Mouse (Mus musculus) retina, adult 2 months (tissue): ENCODE data around the gene Trim60.
A peak's percentile ranks its signal among the peaks of the same experiment; 100 is the strongest.
"Not testable (repeated sequence)": the region's sequence is repeated elsewhere in the genome, so short reads cannot be mapped to it uniquely, and the experiment has no call there.

Experiments used
- DNase-seq: peaks from one replicate; pipeline ENCODE4 v3.0.0-alpha.2; 2012; ENCODE audit warnings: low read depth, low spot score

The Trim60 gene

GRCm38 (mm10) chr8:65018423-65018822, at the start of gene Trim60, which contains the start of gene Trim61:
Gene Trim60, minus strand, starts transcription at chr8:65018584.
Gene Trim61, minus strand, starts transcription at chr8:65018523.
- DNase-seq: no peak

GRCm38 (mm10) chr8:65067694-65068472, 49.5 kb upstream of the Trim60 start:
- no peak for DNase-seq

GRCm38 (mm10) chr8:65067031-65067430, 48.6 kb upstream of the Trim60 start:
- DNase-seq: no peak

- no peak for DNase-seq
Observed at GRCm38 (mm10) chr8:65065622-65066021, 47.2 kb upstream of the Trim60 start.

- DNase-seq: no peak
Observed at GRCm38 (mm10) chr8:65064071-65064470, 45.7 kb upstream of the Trim60 start.

- no peak for DNase-seq
Observed at GRCm38 (mm10) chr8:65062195-65062594, 43.8 kb upstream of the Trim60 start.

GRCm38 (mm10) chr8:65056722-65057121, 38.3 kb upstream of the Trim60 start:
- no peak for DNase-seq

GRCm38 (mm10) chr8:65053968-65054367, 35.6 kb upstream of the Trim60 start:
- DNase-seq: no peak

GRCm38 (mm10) chr8:65053554-65053953, 35.2 kb upstream of the Trim60 start:
- DNase-seq: no peak

GRCm38 (mm10) chr8:65047801-65048200, 29.4 kb upstream of the Trim60 start:
- no peak for DNase-seq

GRCm38 (mm10) chr8:65047193-65047592, 28.8 kb upstream of the Trim60 start:
- no peak for DNase-seq

- DNase-seq: no peak
Observed at GRCm38 (mm10) chr8:65046565-65046964, 28.2 kb upstream of the Trim60 start.

- DNase-seq: no peak
Observed at GRCm38 (mm10) chr8:65037117-65037533, 18.7 kb upstream of the Trim60 start, which contains the start of gene Apela. Gene Apela, minus strand, starts transcription at chr8:65037336.

GRCm38 (mm10) chr8:65034136-65034535, 15.8 kb upstream of the Trim60 start:
- no peak for DNase-seq

GRCm38 (mm10) chr8:65033056-65033455, 14.7 kb upstream of the Trim60 start:
- DNase-seq: no peak

GRCm38 (mm10) chr8:65032107-65032506, 13.7 kb upstream of the Trim60 start:
- no peak for DNase-seq

- DNase-seq: no peak
Observed at GRCm38 (mm10) chr8:65030735-65031485, 12.5 kb upstream of the Trim60 start.

- DNase-seq: no peak
Observed at GRCm38 (mm10) chr8:65029776-65030175, 11.4 kb upstream of the Trim60 start.

GRCm38 (mm10) chr8:65028959-65029686, 10.7 kb upstream of the Trim60 start:
- peak; percentile 41 for DNase-seq

GRCm38 (mm10) chr8:65022485-65022884, 4.1 kb upstream of the Trim60 start:
- no peak for DNase-seq

- DNase-seq: not testable (repeated sequence)
Observed at GRCm38 (mm10) chr8:65007616-65008015, 10.8 kb downstream of the Trim60 start.

GRCm38 (mm10) chr8:64998806-64999365, 19.5 kb downstream of the Trim60 start:
- no peak for DNase-seq
